8 mouse cellular contexts compared by ENCODE assay signal in the genomic region with DNA sequence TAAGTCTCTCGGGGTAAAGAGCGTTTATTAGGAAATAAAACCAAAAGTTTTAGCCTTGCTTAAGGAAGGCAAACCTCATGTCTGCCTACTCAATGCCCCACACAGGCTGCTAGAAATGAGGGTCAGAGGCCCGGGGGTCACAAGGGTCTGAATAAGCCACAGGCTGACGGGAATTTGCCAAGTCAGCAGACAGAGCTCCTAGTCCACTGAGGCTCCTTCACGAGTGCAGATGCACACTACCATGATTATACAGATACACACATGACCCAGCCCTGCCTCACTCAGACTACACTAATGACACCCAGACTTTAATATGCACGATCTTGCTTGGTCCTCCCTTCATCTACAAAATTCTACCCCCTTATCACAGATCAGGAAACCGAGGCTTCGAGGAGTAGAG. TPM values are rescaled to one million over a fixed set of nuclear protein-coding genes. Genes with fewer than 3 reads are reported as not detected.
DNase-seq lines count a peak whose midpoint lies in the region; ATAC-seq and TF ChIP-seq lines count a peak whose summit lies in the region.
"Had no signal": no experiment of that assay in that cellular context is flagged by ENCODE, and none has a peak within 500 bp of the region (broad histone marks: within the 10 kb centered on the region; RNA-seq: fewer than 3 reads in every experiment).

No protein-coding gene starts in this region.

- H3K4me1 ChIP-seq in lung, embryonic 16.5 days (replicated peaks; ENCODE audit: control insufficient read depth, insufficient read depth, low read length): peaks cover 25% of the 10 kb centered on the region
- peaks cover 16% of the 10 kb centered on the region for H3K4me1 ChIP-seq in lung, adult 2 months (ENCODE audit: control insufficient read depth, insufficient read depth, low read length)
- H3K4me1 ChIP-seq in forebrain, embryonic 10.5 days: peaks cover 69% of the 10 kb centered on the region
- peaks cover 23% of the 10 kb centered on the region for H3K4me1 ChIP-seq in forebrain, postnatal 0 days (ENCODE audit: insufficient read depth)
- H3K4me1 ChIP-seq in midbrain, embryonic 16.5 days (ENCODE audit: control insufficient read depth, insufficient read depth, low read length): peaks cover 46% of the 10 kb centered on the region

- peaks cover 16% of the 10 kb centered on the region; the same call in 1 of the 2 replicates for H3K27me3 ChIP-seq in lung, embryonic 16.5 days (ENCODE audit: control insufficient read depth, insufficient read depth, low read depth, low read length)
- H3K27me3 ChIP-seq in forebrain, embryonic 10.5 days (ENCODE audit: poor library complexity, severe bottlenecking): no peaks in the 10 kb centered on the region
- H3K27me3 ChIP-seq in forebrain, postnatal 0 days (ENCODE audit: insufficient read depth, low read length): no peaks in the 10 kb centered on the region
- H3K27me3 ChIP-seq in midbrain, embryonic 16.5 days (ENCODE audit: control insufficient read depth, insufficient read depth, low read depth, low read length): no peaks in the 10 kb centered on the region

- no peak overlapping the region; the same call in 1 of the 2 replicates for H3K9ac ChIP-seq in lung, embryonic 16.5 days (ENCODE audit: low read length)
- no peak overlapping the region for H3K9ac ChIP-seq in forebrain, postnatal 0 days
- H3K9ac ChIP-seq in midbrain, embryonic 16.5 days (ENCODE audit: low read depth, low read length): 0 out of 2 replicates have a peak overlapping the region, but pooled peaks have one; percentile 35

- no peaks in the 10 kb centered on the region for H3K36me3 ChIP-seq in lung, embryonic 16.5 days (ENCODE audit: control insufficient read depth, insufficient read depth, low read length)
- peaks cover 64% of the 10 kb centered on the region for H3K36me3 ChIP-seq in forebrain, embryonic 10.5 days (replicated peaks)
- peaks cover 15% of the 10 kb centered on the region for H3K36me3 ChIP-seq in forebrain, postnatal 0 days (ENCODE audit: insufficient read depth)
- H3K36me3 ChIP-seq in midbrain, embryonic 16.5 days (ENCODE audit: control insufficient read depth, insufficient read depth, low read length): 0 out of 2 replicates have a peak, but pooled peaks cover 4% of the 10 kb centered on the region

- no peak for TF ChIP-seq CTCF in lung, adult 2 months (IDR thresholded peaks at IDR 0.05; ENCODE audit: insufficient read depth, low read length)
- no peak for TF ChIP-seq CTCF in forebrain, postnatal 0 days (IDR thresholded peaks at IDR 0.05; ENCODE audit: low read depth)

- H3K27ac ChIP-seq in lung, embryonic 16.5 days (ENCODE audit: low read length): peak overlapping the region; percentile 43
- peak overlapping the region; percentile 59; the same call in 1 of the 2 replicates for H3K27ac ChIP-seq in forebrain, embryonic 10.5 days
- no peak overlapping the region for H3K27ac ChIP-seq in forebrain, postnatal 0 days (ENCODE audit: low read depth, low read length)
- no peak overlapping the region for H3K27ac ChIP-seq in midbrain, embryonic 16.5 days (ENCODE audit: low read length)

- no peaks in the 10 kb centered on the region for H3K9me3 ChIP-seq in lung, embryonic 16.5 days (ENCODE audit: control insufficient read depth, low read length)
- peaks cover 3% of the 10 kb centered on the region; the same call in 1 of the 2 replicates for H3K9me3 ChIP-seq in forebrain, embryonic 10.5 days
- H3K9me3 ChIP-seq in forebrain, postnatal 0 days (ENCODE audit: low read length): no peaks in the 10 kb centered on the region
- no peaks in the 10 kb centered on the region for H3K9me3 ChIP-seq in midbrain, embryonic 16.5 days (replicated peaks; ENCODE audit: control insufficient read depth, low read length, poor library complexity, severe bottlenecking)

- TF ChIP-seq POLR2A in lung, adult 2 months (IDR thresholded peaks at IDR 0.05; ENCODE audit: borderline replicate concordance, extremely low read depth, low read depth, low read length): no peak

- peak overlapping the region; percentile 3; the same call in 1 of the 2 replicates for H3K4me2 ChIP-seq in lung, embryonic 16.5 days (ENCODE audit: low read depth, low read length)
- H3K4me2 ChIP-seq in forebrain, postnatal 0 days (ENCODE audit: low read depth): peak overlapping the region; percentile 80
- peak overlapping the region; percentile 76; the same call in 1 of the 2 replicates for H3K4me2 ChIP-seq in midbrain, embryonic 16.5 days (ENCODE audit: low read length)

- ATAC-seq in lung, embryonic 16.5 days (ENCODE audit: low read depth): no peak
- no peak for ATAC-seq in forebrain, postnatal 0 days
- ATAC-seq in midbrain, embryonic 16.5 days: no peak
- ATAC-seq in cerebellum, adult (ENCODE audit: insufficient number of reproducible peaks, low FRiP score, low TSS enrichment): no peak

- intact Hi-C loops in heart, postnatal 10 days (cut with DNase I): no loop called here

- no peak overlapping the region for H3K4me3 ChIP-seq in lung, embryonic 16.5 days (ENCODE audit: low read length)
- no peak overlapping the region for H3K4me3 ChIP-seq in lung, adult 2 months (replicated peaks; ENCODE audit: extremely low read depth, low read depth, low read length)
- peak overlapping the region; percentile 89; the same call in 1 of the 2 replicates for H3K4me3 ChIP-seq in forebrain, embryonic 10.5 days
- no peak overlapping the region for H3K4me3 ChIP-seq in forebrain, postnatal 0 days (ENCODE audit: low read depth, low read length)
- no peak overlapping the region for H3K4me3 ChIP-seq in midbrain, embryonic 16.5 days (ENCODE audit: low read depth, low read length)

- DNase-seq in lung, adult 2 months: no peak
- DNase-seq in forebrain, embryonic 10.5 days (ENCODE audit: extremely low spot score, low spot score): no peak
- no peak for DNase-seq in forebrain, postnatal 0 days
- no peak for DNase-seq in heart, postnatal 10 days
- DNase-seq: left cerebral cortex, postnatal 4 days had no signal

- 66% methylated on average over 8 of the region's 8 CpGs for WGBS in lung, embryonic 16.5 days
- WGBS in lung, adult 2 months: 68% methylated on average over 8 of the region's 8 CpGs
- 77% methylated on average over 8 of the region's 8 CpGs for WGBS in forebrain, embryonic 10.5 days
- 46% methylated on average over 8 of the region's 8 CpGs for WGBS in forebrain, postnatal 0 days
- 66% methylated on average over 8 of the region's 8 CpGs for WGBS in midbrain, embryonic 16.5 days

RNA-seq across cellular contexts. Expression of a gene that starts 4.0 kb away (rescaled TPM):
- polyA plus RNA-seq in lung, embryonic 16.5 days (2015; fragmentation: Nextera tagmentation; extraction: Ambion mirVana): 18.8 and 20.2 TPM in 2 replicates
- 19.2 and 19.7 TPM in 2 replicates for polyA plus RNA-seq in lung, adult 2 months (2012; rRNA removed)
- 19.8 and 22.6 TPM in 2 replicates for polyA plus RNA-seq in forebrain, embryonic 10.5 days (2016; fragmentation: Nextera tagmentation; extraction: Ambion mirVana)
- 31.3 and 31.5 TPM in 2 replicates for total RNA-seq in forebrain, postnatal 0 days (2014; rRNA removed)
- polyA plus RNA-seq in forebrain, postnatal 0 days (2015; fragmentation: Nextera tagmentation; extraction: Ambion mirVana): 12.4 and 14.6 TPM in 2 replicates
- polyA plus RNA-seq in midbrain, embryonic 16.5 days (2015; fragmentation: Nextera tagmentation; extraction: Ambion mirVana): 12.0 and 12.5 TPM in 2 replicates
- 10 to 100 TPM; 11.9 to 13.2 TPM for total RNA-seq in heart, postnatal 10 days (2021)

RNA-seq across cellular contexts. Expression of a gene that starts 58.7 kb away (rescaled TPM):
- 28.8 and 30.4 TPM in 2 replicates for polyA plus RNA-seq in lung, embryonic 16.5 days (2015; fragmentation: Nextera tagmentation; extraction: Ambion mirVana)
- 10.4 and 12.4 TPM in 2 replicates for polyA plus RNA-seq in lung, adult 2 months (2012; rRNA removed)
- 51.0 and 52.2 TPM in 2 replicates for polyA plus RNA-seq in forebrain, embryonic 10.5 days (2016; fragmentation: Nextera tagmentation; extraction: Ambion mirVana)
- total RNA-seq in forebrain, postnatal 0 days (2014; rRNA removed): 36.5 and 49.1 TPM in 2 replicates
- polyA plus RNA-seq in forebrain, postnatal 0 days (2015; fragmentation: Nextera tagmentation; extraction: Ambion mirVana): 13.1 and 14.9 TPM in 2 replicates
- 22.8 and 24.4 TPM in 2 replicates for polyA plus RNA-seq in midbrain, embryonic 16.5 days (2015; fragmentation: Nextera tagmentation; extraction: Ambion mirVana)
- total RNA-seq in heart, postnatal 10 days (2021): 10 to 100 TPM; 37.6 to 38.9 TPM

Comparison
In these comparisons a context has a peak if more than half of its experiments do, and no peak if none do; other contexts are left out.
1. H3K27ac ChIP-seq: peak in lung, embryonic 16.5 days (single experiment) and forebrain, embryonic 10.5 days (single experiment); none in forebrain, postnatal 0 days (single experiment) and midbrain, embryonic 16.5 days (single experiment).
2. H3K4me2 ChIP-seq: peak in every context shown above with its lines; median percentile 80 in forebrain, postnatal 0 days; 76 in midbrain, embryonic 16.5 days; 3 in lung, embryonic 16.5 days.